Mouse (Mus musculus): ENCODE measurements around the gene Eif2b4.

Gene Eif2b4

GRCm38 (mm10) chr5:31192939-31193630 lies at the start of gene Eif2b4, which contains the start of gene Snx17:
Gene Eif2b4, minus strand, starts transcription at chr5:31193430.
Gene Snx17, plus strand, starts transcription at chr5:31193227.
- peak; percentile 26; the same call in 1 of the 2 replicates for TF ChIP-seq GATA4 (IDR thresholded peaks at IDR 0.05; ENCODE audit: insufficient replicate concordance, low read length)

- TF ChIP-seq GATA4 (IDR thresholded peaks at IDR 0.05; ENCODE audit: insufficient replicate concordance, low read length), result no peak
These were observed 49.0 kb upstream of the Eif2b4 start for GRCm38 (mm10) chr5:31242191-31242590.

GRCm38 (mm10) chr5:31241522-31242034 lies 48.3 kb upstream of the Eif2b4 start:
- no peak for TF ChIP-seq GATA4 (IDR thresholded peaks at IDR 0.05; ENCODE audit: insufficient replicate concordance, low read length)

- TF ChIP-seq GATA4 (IDR thresholded peaks at IDR 0.05; ENCODE audit: insufficient replicate concordance, low read length), result no peak; the same call in 1 of the 2 replicates
These were observed 47.6 kb upstream of the Eif2b4 start, which contains the start of the genes Nrbp1 and Gm9970 for GRCm38 (mm10) chr5:31240637-31241521. Gene Nrbp1, plus strand, starts transcription at chr5:31240864. Gene Gm9970, minus strand, starts transcription at chr5:31241232.

GRCm38 (mm10) chr5:31226641-31227040 lies 33.4 kb upstream of the Eif2b4 start:
- TF ChIP-seq GATA4 (IDR thresholded peaks at IDR 0.05; ENCODE audit: insufficient replicate concordance, low read length), result no peak

- no peak for TF ChIP-seq GATA4 (IDR thresholded peaks at IDR 0.05; ENCODE audit: insufficient replicate concordance, low read length)
These were observed 29.5 kb upstream of the Eif2b4 start for GRCm38 (mm10) chr5:31222696-31223095.

GRCm38 (mm10) chr5:31221304-31221945 lies 28.2 kb upstream of the Eif2b4 start:
- no peak for TF ChIP-seq GATA4 (IDR thresholded peaks at IDR 0.05; ENCODE audit: insufficient replicate concordance, low read length)

GRCm38 (mm10) chr5:31220448-31221303 lies 27.4 kb upstream of the Eif2b4 start, which contains the start of gene Ppm1g:
Gene Ppm1g, minus strand, starts transcription at chr5:31220687.
- peak; percentile 6; the same call in 1 of the 2 replicates for TF ChIP-seq GATA4 (IDR thresholded peaks at IDR 0.05; ENCODE audit: insufficient replicate concordance, low read length)

GRCm38 (mm10) chr5:31219911-31220447 lies 26.7 kb upstream of the Eif2b4 start:
- no peak for TF ChIP-seq GATA4 (IDR thresholded peaks at IDR 0.05; ENCODE audit: insufficient replicate concordance, low read length)

- no peak for TF ChIP-seq GATA4 (IDR thresholded peaks at IDR 0.05; ENCODE audit: insufficient replicate concordance, low read length)
These were observed 26.2 kb upstream of the Eif2b4 start for GRCm38 (mm10) chr5:31219474-31219873.

GRCm38 (mm10) chr5:31219070-31219469 lies 25.8 kb upstream of the Eif2b4 start:
- no peak for TF ChIP-seq GATA4 (IDR thresholded peaks at IDR 0.05; ENCODE audit: insufficient replicate concordance, low read length)

GRCm38 (mm10) chr5:31218294-31218693 lies 25.1 kb upstream of the Eif2b4 start:
- TF ChIP-seq GATA4 (IDR thresholded peaks at IDR 0.05; ENCODE audit: insufficient replicate concordance, low read length), result no peak

GRCm38 (mm10) chr5:31204421-31204820 lies 11.2 kb upstream of the Eif2b4 start:
- no peak for TF ChIP-seq GATA4 (IDR thresholded peaks at IDR 0.05; ENCODE audit: insufficient replicate concordance, low read length)

GRCm38 (mm10) chr5:31203866-31204265 lies 10.6 kb upstream of the Eif2b4 start:
- no peak for TF ChIP-seq GATA4 (IDR thresholded peaks at IDR 0.05; ENCODE audit: insufficient replicate concordance, low read length)
